Mouse (Mus musculus) ovary, adult 18-20 months (tissue): ENCODE results near the gene Ctla4.

ENCODE experiments used
- DNase-seq: peaks from one replicate; pipeline ENCODE4 v3.0.0; 2022; ENCODE audit warnings: low spot score, mixed read lengths

Gene Ctla4

GRCm38 (mm10) chr1:60961080-60961479 lies 74.3 kb downstream of the Ctla4 start:
- no peak for DNase-seq

GRCm38 (mm10) chr1:60962095-60962494 lies 75.3 kb downstream of the Ctla4 start:
- DNase-seq: no peak
